Mouse (Mus musculus): ENCODE data around the gene Tmed10.
A peak's percentile ranks its signal among the peaks of the same experiment; 100 is the strongest.

Gene Tmed10

GRCm38 (mm10) chr12:85378271-85378670 lies 3.6 kb upstream of the Tmed10 start:
- DNase-seq (ENCODE audit: low spot score) = no peak

- DNase-seq (ENCODE audit: low spot score) = peak; percentile 77
Measured at GRCm38 (mm10) chr12:85373591-85374560, 771 bp downstream of the Tmed10 start.

GRCm38 (mm10) chr12:85372068-85372665 lies 2.5 kb downstream of the Tmed10 start:
- no peak for DNase-seq (ENCODE audit: low spot score)

- DNase-seq (ENCODE audit: low spot score) = no peak
Measured at GRCm38 (mm10) chr12:85368441-85369063, 6.1 kb downstream of the Tmed10 start.

- no peak for DNase-seq (ENCODE audit: low spot score)
Measured at GRCm38 (mm10) chr12:85366271-85366670, 8.4 kb downstream of the Tmed10 start.

GRCm38 (mm10) chr12:85362510-85362909 lies 12.1 kb downstream of the Tmed10 start:
- no peak for DNase-seq (ENCODE audit: low spot score)

- no peak for DNase-seq (ENCODE audit: low spot score)
Measured at GRCm38 (mm10) chr12:85361580-85361979, 13.1 kb downstream of the Tmed10 start.

GRCm38 (mm10) chr12:85361165-85361564 lies 13.5 kb downstream of the Tmed10 start:
- DNase-seq (ENCODE audit: low spot score) = no peak

- no peak for DNase-seq (ENCODE audit: low spot score)
Measured at GRCm38 (mm10) chr12:85354061-85354460, 20.6 kb downstream of the Tmed10 start.

GRCm38 (mm10) chr12:85350407-85351232 lies 24.0 kb downstream of the Tmed10 start:
- DNase-seq (ENCODE audit: low spot score) = no peak

GRCm38 (mm10) chr12:85348338-85348737 lies 26.3 kb downstream of the Tmed10 start:
- no peak for DNase-seq (ENCODE audit: low spot score)

GRCm38 (mm10) chr12:85347196-85347595 lies 27.5 kb downstream of the Tmed10 start:
- no peak for DNase-seq (ENCODE audit: low spot score)

GRCm38 (mm10) chr12:85346374-85346773 lies 28.3 kb downstream of the Tmed10 start:
- peak; percentile 55 for DNase-seq (ENCODE audit: low spot score)

GRCm38 (mm10) chr12:85345559-85345958 lies 29.1 kb downstream of the Tmed10 start:
- DNase-seq (ENCODE audit: low spot score) = no peak

GRCm38 (mm10) chr12:85344252-85344651 lies 30.4 kb downstream of the Tmed10 start:
- DNase-seq (ENCODE audit: low spot score) = no peak

GRCm38 (mm10) chr12:85342310-85342709 lies 32.3 kb downstream of the Tmed10 start:
- no peak for DNase-seq (ENCODE audit: low spot score)

- DNase-seq (ENCODE audit: low spot score) = no peak
Measured at GRCm38 (mm10) chr12:85341131-85341530, 33.5 kb downstream of the Tmed10 start.

- no peak for DNase-seq (ENCODE audit: low spot score)
Measured at GRCm38 (mm10) chr12:85339947-85340346, 34.7 kb downstream of the Tmed10 start.

GRCm38 (mm10) chr12:85339243-85339729 lies 35.4 kb downstream of the Tmed10 start, which contains the start of gene Nek9:
Gene Nek9 (minus strand): TSS chr12:85339362.
- DNase-seq (ENCODE audit: low spot score) = peak; percentile 93

- DNase-seq (ENCODE audit: low spot score) = no peak
Measured at GRCm38 (mm10) chr12:85338815-85339214, 35.8 kb downstream of the Tmed10 start.

- DNase-seq (ENCODE audit: low spot score) = no peak
Measured at GRCm38 (mm10) chr12:85337567-85338311, 36.9 kb downstream of the Tmed10 start.

All from urinary bladder, postnatal 14 days (tissue).